Comparison of ENCODE assay signal across 8 mouse cellular contexts in the genomic region with DNA sequence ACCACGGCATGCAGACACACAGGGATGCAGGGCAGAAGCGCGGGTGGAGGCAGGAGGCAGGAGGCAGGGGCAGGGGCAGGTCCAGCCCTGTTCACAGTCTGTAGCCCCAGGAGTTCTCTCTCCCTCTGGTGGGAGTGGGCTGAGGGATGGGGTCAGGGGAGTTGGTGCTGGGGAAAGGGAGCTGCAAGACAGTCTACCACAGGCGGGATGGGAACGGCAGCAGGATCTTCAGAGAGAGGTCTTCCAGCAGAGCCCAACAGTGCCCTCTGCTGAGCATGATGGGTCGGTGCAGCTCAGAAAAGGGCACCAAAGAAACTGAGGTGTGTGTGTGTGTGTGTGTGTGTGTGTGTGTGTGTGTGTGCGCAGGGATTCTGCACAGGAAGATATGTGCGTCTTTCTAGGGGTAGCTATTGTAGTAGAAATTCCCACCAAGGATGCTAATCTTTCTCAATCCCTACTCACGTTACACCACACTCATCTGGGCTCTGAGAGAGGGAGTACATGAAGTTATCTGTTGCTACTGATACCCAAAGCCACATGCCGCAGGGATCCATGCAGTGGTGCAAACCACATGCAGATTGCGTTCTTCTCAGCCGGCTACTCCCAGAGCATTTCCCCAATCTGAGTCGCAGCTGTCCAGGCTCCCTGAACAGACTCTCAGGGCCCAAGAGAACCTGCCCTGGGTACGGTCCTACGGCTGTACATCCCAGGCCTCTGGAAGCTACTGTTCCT.
DNase-seq lines count a peak whose midpoint lies in the region; ATAC-seq lines count a peak whose summit lies in the region.

No protein-coding gene starts in this region.

- H3K36me3 ChIP-seq in liver, embryonic 12.5 days: peaks cover 65% of the 10 kb centered on the region
- no peaks in the 10 kb centered on the region for H3K36me3 ChIP-seq in midbrain, embryonic 13.5 days

- 41% methylated on average over 15 of the region's 15 CpGs for WGBS in liver, embryonic 12.5 days (ENCODE audit: insufficient replicate concordance)
- 58% methylated on average over 15 of the region's 15 CpGs for WGBS in midbrain, embryonic 13.5 days

- H3K27ac ChIP-seq in liver, embryonic 12.5 days: no peak overlapping the region
- H3K27ac ChIP-seq in midbrain, embryonic 13.5 days: no peak overlapping the region

- intact Hi-C loops in left cerebral cortex, postnatal 14 days (cut with DNase I): loop anchor here (5.0 to 10.0 kb wide), 2 partner anchors 99 to 322 kb away; no protein-coding TSS in a partner anchor

- ATAC-seq in liver, embryonic 12.5 days: no peak
- ATAC-seq in inflammation-experienced regulatory T-cells, adult 6 months: peak; percentile 25
- peak; percentile 44 for ATAC-seq in midbrain, embryonic 13.5 days

- DNase-seq in liver: peak; percentile 72
- DNase-seq in cerebellum, adult 9-11 months: peak; percentile 81
- peak; percentile 65 to 81 for DNase-seq in frontal cortex, postnatal 36 days (ENCODE audit: low spot score in 2 of 2)
- peak; percentile 84 to 94 for DNase-seq in left cerebral cortex, postnatal 14 days (ENCODE audit: low spot score in 2 of 2)
- DNase-seq in spleen, postnatal 10 days (ENCODE audit: low spot score in 2 of 2): peak; percentile 61 to 78

- H3K4me2 ChIP-seq in liver, embryonic 12.5 days: no peak overlapping the region
- H3K4me2 ChIP-seq in midbrain, embryonic 13.5 days (replicated peaks): no peak overlapping the region

- peaks cover 47% of the 10 kb centered on the region for H3K4me1 ChIP-seq in liver, embryonic 12.5 days
- H3K4me1 ChIP-seq in midbrain, embryonic 13.5 days (replicated peaks): peaks cover 11% of the 10 kb centered on the region

- H3K9ac ChIP-seq in liver, embryonic 12.5 days: no peak overlapping the region
- H3K9ac ChIP-seq in midbrain, embryonic 13.5 days (replicated peaks): no peak overlapping the region

- 0 out of 2 replicates have a peak, but pooled peaks cover 6% of the 10 kb centered on the region for H3K27me3 ChIP-seq in liver, embryonic 12.5 days (replicated peaks)
- H3K27me3 ChIP-seq in midbrain, embryonic 13.5 days: no peaks in the 10 kb centered on the region; the same call in 1 of the 2 replicates

- H3K9me3 ChIP-seq in liver, embryonic 12.5 days (replicated peaks): no peaks in the 10 kb centered on the region
- no peaks in the 10 kb centered on the region for H3K9me3 ChIP-seq in midbrain, embryonic 13.5 days

- no peak overlapping the region for H3K4me3 ChIP-seq in liver, embryonic 12.5 days
- H3K4me3 ChIP-seq in midbrain, embryonic 13.5 days (replicated peaks): no peak overlapping the region
